Mouse (Mus musculus) limb, embryonic 10.5 days (tissue): Measurements from ENCODE around the gene H2al1d. TPM values are rescaled to one million over a fixed set of nuclear protein-coding genes. Genes with fewer than 3 reads are reported as not detected.
"Not testable (repeated sequence)": the region's sequence is repeated elsewhere in the genome, so short reads cannot be mapped to it uniquely, and the experiment has no call there.

Source experiments
- DNase-seq: peaks from one replicate; pipeline ENCODE4 v3.0.0-alpha.2; 2017; ENCODE audit warnings: low spot score
- H3K27ac ChIP-seq: fragments of 300-500 bp; sonication (generic); 2 replicates; pipeline ENCODE4 v1.5.1; 2016; ENCODE audit warnings: mild to moderate bottlenecking
- H3K27me3 ChIP-seq: fragments of 300-500 bp; sonication (generic); 2 replicates; pipeline ENCODE4 v1.6.1; 2016; ENCODE audit warnings: low read depth, mild to moderate bottlenecking; ENCODE audit not compliant: poor library complexity, severe bottlenecking
- H3K36me3 ChIP-seq: fragments of 300-500 bp; sonication (generic); 2 replicates; pipeline ENCODE4 v1.6.1; 2016; ENCODE audit warnings: mild to moderate bottlenecking, moderate library complexity
- H3K4me1 ChIP-seq: fragments of 300-500 bp; sonication (generic); 2 replicates; pipeline ENCODE4 v1.6.1; 2016
- H3K4me3 ChIP-seq: fragments of 300-500 bp; sonication (generic); 2 replicates; pipeline ENCODE4 v1.5.1; 2016; ENCODE audit warnings: mild to moderate bottlenecking, moderate library complexity
- H3K9me3 ChIP-seq: fragments of 300-500 bp; sonication (generic); replicated peaks from 2 replicates; pipeline ENCODE4 v1.6.1; 2016; ENCODE audit warnings: mild to moderate bottlenecking
- WGBS: fragments of 180-500 bp; shearing (Covaris S2); methylation state at CpG from one replicate; pipeline ENCODE4 v1.1.7; 2016; 5-methylcytosine and 5-hydroxymethylcytosine counted together
- polyA plus RNA-seq: library from polyadenylated mRNA; unstranded; fragments of >200 nt; fragmentation: Nextera tagmentation; extraction: Ambion mirVana; gene quantifications from 2 replicates; pipeline ENCODE4 v1.2.1, GENCODE M21; 2016

H2al1d gene
- polyA plus RNA-seq: not detected in 2 replicates

DNA sequence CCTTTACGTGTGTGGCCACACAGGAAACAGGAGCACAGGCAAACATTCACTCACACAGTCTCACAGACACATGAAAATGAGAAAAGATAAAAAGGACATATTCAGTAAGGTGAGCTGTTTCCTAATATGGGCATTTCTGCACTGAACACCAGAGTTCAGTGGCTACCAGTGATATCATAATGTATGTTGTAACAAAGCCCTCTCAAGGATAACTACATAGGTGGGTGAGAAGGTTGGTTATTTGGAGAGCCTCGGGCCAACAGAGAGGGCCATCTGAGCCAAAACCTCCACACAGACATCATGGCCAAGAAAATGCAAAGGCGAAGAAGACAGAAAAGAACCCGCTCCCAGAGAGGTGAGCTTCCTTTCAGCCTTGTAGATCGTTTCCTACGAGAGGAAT lies at the start of gene H2al1d:
TSS of gene H2al1d (plus strand) at position 301 of the 400 bp plus-strand sequence.
- WGBS: no CpG with 5 or more reads among the region's 6 CpGs
- H3K36me3 ChIP-seq, H3K27me3 ChIP-seq, H3K4me1 ChIP-seq, H3K9me3 ChIP-seq, DNase-seq, H3K4me3 ChIP-seq, H3K27ac ChIP-seq: not testable (repeated sequence)

DNA sequence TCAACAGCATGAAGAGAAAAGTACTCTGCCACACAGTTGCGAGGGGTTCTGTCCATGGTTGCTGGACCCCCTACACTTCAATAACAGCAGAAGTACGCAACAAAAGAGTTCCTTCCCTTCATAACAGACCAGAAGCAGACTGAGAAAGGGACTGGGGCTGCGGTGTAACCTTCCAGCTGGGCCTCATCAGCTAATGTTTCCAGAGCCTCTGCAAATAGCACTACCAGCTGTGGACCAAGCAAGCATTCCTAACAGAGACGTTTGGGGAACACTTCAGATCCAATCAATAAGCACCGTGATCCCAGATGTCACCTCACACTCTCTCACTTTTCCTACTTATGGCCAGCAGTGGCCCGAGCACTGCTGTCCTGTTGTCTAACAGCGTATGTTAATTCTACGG lies 43.7 kb upstream of the H2al1d start:
- Histone ChIP-seq H3K27me3 (peaks cover 93% of the 10 kb centered on the region), H3K36me3 (no peaks in the 10 kb centered on the region), H3K27ac (no peak overlapping the region), H3K4me1 (peaks cover 25% of the 10 kb centered on the region), H3K4me3 (no peak overlapping the region), H3K9me3 (no peaks in the 10 kb centered on the region)
- DNase-seq: no peak
- 75% methylated on average over 8 of the region's 8 CpGs for WGBS

DNA sequence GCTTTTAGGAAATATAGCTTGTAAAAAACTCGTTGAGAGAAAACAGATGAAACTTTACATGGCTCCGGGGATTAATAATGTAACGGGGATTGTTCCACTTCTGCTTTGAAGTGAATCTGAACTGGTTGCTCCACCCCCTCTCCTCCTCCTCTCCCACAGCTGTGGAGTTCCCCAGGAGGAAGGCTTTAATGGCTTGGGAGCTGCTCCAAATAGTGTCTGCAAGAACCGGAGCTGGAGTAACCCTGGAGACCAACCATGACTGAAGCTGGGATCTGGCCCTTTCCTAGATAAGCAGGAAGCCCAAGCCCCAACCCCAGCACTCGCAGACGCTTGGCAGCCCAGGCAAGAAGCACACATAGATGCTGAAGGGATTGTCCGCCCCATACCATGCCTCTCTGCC lies 40.8 kb upstream of the H2al1d start:
- no peaks in the 10 kb centered on the region for H3K9me3 ChIP-seq
- H3K27me3 ChIP-seq: peaks cover 94% of the 10 kb centered on the region
- DNase-seq: no peak
- H3K4me1 ChIP-seq: peaks cover 25% of the 10 kb centered on the region
- no peak overlapping the region for H3K4me3 ChIP-seq
- H3K27ac ChIP-seq: no peak overlapping the region
- H3K36me3 ChIP-seq: no peaks in the 10 kb centered on the region
- WGBS: 55% methylated on average over 7 of the region's 7 CpGs

DNA sequence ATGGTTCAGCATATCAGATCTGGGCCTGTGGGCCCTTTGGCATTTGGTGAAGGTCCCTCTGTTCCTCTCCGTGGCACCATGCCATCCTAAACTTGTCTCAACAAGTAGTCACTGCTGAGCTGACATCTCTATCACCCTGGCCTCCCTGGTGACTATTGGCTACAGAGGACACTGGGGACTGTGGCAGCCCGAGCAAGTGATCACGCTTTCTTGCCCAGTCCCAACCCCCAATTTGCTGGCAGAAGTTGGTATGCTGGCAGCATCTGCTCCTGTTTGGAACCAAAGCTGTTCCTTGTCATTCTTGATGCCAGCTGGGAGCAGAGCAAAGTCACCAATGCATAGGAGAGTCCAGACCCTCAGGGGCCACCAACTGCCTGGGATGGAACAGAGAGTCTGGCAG lies 39.5 kb upstream of the H2al1d start:
- DNase-seq: no peak
- Histone ChIP-seq H3K4me3 (no peak overlapping the region), H3K27me3 (peaks cover 100% of the 10 kb centered on the region), H3K4me1 (peaks cover 25% of the 10 kb centered on the region), H3K36me3 (no peaks in the 10 kb centered on the region), H3K27ac (no peak overlapping the region), H3K9me3 (no peaks in the 10 kb centered on the region)
- 93% methylated on average over 3 of the region's 3 CpGs for WGBS

DNA sequence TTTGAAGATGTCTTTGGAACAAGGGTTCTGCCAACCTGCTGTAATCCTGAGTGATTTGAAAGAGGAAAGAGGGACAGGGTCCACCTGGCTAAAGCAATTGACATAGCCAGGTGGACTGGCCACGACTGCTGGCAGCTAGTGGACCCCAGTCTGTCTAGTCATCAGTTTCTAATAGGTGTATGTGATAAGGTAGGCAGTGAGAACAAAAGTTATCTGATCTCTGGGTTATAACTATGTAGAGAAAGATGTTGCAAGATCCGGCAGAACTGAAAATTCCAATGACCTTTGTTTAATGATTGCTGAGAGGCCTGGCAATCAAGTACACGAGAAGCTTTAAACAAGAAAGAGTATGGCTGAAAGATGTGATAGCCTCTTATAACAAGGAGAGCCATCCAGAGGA lies 35.4 kb upstream of the H2al1d start:
- no peak overlapping the region for H3K27ac ChIP-seq
- H3K27me3 ChIP-seq: peaks cover 95% of the 10 kb centered on the region
- no peak overlapping the region for H3K4me3 ChIP-seq
- no peak for DNase-seq
- no peaks in the 10 kb centered on the region for H3K36me3 ChIP-seq
- no peaks in the 10 kb centered on the region for H3K9me3 ChIP-seq
- 89% methylated on average over 3 of the region's 3 CpGs for WGBS
- H3K4me1 ChIP-seq: no peaks in the 10 kb centered on the region; the same call in 1 of the 2 replicates

DNA sequence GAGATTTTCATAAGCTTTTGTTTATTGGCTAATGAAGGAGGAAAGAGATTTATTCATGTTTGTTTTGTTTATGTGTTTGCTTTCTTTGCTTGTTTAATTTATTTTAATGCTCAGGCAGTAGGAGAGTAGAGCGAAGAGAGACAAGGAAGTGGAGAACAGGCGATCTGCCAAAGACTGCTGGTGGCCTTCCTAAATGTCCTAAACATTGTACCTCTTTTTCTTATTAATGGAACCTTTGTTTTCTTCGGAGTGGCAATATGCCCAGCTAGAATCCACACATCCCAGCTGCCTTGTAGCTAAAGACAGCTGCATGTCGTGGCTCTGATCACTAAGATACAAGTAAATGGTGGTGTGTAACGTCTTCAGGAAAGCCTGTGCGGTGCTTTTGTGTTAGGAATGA lies 31.5 kb upstream of the H2al1d start:
- no peaks in the 10 kb centered on the region for H3K4me1 ChIP-seq
- H3K27ac ChIP-seq: no peak overlapping the region
- H3K36me3 ChIP-seq: no peaks in the 10 kb centered on the region
- no peaks in the 10 kb centered on the region for H3K9me3 ChIP-seq
- 89% methylated on average over 6 of the region's 6 CpGs for WGBS
- no peak overlapping the region for H3K4me3 ChIP-seq
- H3K27me3 ChIP-seq: peaks cover 93% of the 10 kb centered on the region
- DNase-seq: no peak

DNA sequence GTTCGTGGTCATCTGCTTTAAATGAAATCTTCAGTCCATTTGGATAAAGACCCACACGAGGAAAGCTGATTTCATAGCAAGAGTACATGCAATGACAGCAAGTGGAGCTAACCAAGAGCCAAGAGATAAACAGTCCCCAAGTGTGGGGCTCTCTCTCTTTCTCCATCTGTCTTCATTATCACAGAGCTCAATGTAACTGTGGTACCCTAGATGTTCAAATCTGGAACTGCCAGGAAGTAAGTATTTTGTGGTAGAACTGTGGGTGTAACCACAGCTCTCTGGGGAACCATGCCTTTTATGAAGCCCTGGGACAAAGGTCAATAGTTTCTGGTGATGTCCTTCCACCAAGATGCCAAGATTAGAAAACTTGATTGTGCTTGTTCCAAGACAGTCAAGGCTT lies 27.9 kb upstream of the H2al1d start:
- Histone ChIP-seq H3K27ac (no peak overlapping the region), H3K4me3 (no peak overlapping the region), H3K4me1 (no peaks in the 10 kb centered on the region), H3K9me3 (no peaks in the 10 kb centered on the region), H3K36me3 (no peaks in the 10 kb centered on the region), H3K27me3 (peaks cover 66% of the 10 kb centered on the region)
- WGBS: 93% methylated on average over 2 of the region's 2 CpGs
- no peak for DNase-seq

DNA sequence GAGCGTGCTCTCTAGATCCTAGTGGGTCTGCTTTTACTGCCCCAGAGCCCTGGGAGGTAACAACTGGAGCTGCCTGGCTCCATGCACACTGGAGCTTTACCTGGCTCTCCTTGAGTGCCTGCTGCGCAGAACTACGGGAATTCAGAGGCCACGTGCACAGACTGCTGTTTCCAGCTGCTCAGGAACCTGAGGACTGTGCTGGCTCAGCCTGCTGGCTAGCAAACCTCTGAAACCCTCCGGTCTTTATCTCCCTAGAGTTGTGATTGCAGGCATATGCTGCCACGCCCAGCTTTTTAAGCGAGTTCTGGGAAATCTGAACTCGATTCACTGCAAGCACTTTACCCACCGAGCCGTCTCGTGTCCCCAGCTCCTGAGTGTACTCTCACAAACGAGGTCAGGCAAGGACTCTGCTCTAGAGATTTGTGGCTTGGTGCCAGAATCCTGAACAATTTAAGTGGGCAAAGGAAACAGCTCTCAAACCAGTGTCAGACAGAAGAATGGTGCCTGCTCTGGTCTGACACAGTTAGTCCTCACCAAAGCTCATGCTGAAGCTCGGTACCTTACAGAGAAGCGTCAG lies 20.2 kb upstream of the H2al1d start:
- H3K4me1 ChIP-seq: no peaks in the 10 kb centered on the region
- WGBS: 82% methylated on average over 14 of the region's 14 CpGs
- peaks cover 73% of the 10 kb centered on the region for H3K27me3 ChIP-seq
- H3K27ac ChIP-seq: no peak overlapping the region
- no peak overlapping the region for H3K4me3 ChIP-seq
- no peaks in the 10 kb centered on the region for H3K36me3 ChIP-seq
- DNase-seq: no peak
- H3K9me3 ChIP-seq: no peaks in the 10 kb centered on the region

DNA sequence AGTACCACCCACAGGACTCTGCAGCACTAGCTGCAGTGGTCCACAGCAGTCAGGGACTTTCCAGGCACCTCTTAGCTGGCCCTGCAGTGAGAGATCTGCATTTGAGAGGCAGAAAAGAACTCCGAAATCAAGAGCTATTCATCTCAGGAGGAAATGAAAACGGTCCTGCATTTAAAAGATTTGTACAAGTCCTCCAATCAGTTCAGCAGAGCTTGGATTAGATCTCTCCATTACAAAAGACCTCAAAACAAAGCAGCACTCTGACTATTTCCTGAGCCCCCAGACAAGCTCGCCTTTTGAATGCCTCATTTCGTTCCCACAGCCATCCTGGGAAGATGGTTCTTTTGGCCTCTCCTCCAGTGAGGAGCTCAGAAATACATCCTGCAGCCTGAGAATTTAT lies 19.4 kb upstream of the H2al1d start:
- Histone ChIP-seq H3K9me3 (no peaks in the 10 kb centered on the region), H3K4me1 (no peaks in the 10 kb centered on the region), H3K27me3 (peaks cover 82% of the 10 kb centered on the region), H3K27ac (no peak overlapping the region), H3K4me3 (no peak overlapping the region), H3K36me3 (no peaks in the 10 kb centered on the region)
- DNase-seq: no peak
- 82% methylated on average over 4 of the region's 4 CpGs for WGBS

DNA sequence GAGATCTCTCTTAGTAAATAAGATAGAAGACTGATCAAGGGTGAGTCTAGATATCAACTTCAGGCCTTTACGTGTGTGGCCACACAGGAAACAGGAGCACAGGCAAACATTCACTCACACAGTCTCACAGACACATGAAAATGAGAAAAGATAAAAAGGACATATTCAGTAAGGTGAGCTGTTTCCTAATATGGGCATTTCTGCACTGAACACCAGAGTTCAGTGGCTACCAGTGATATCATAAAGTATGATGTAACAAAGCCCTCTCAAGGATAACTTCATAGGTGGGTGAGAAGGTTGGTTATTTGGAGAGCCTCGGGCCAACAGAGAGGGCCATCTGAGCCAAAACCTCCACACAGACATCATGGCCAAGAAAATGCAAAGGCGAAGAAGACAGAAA lies 9.7 kb upstream of the H2al1d start, which contains the start of gene H2al1a:
TSS of gene H2al1a (plus strand) at position 301 of the 400 bp plus-strand sequence.
- not testable (repeated sequence) for H3K4me3 ChIP-seq, DNase-seq, H3K4me1 ChIP-seq, H3K9me3 ChIP-seq, H3K27ac ChIP-seq, H3K36me3 ChIP-seq
- WGBS: no CpG with 5 or more reads among the region's 3 CpGs
- peaks cover 40% of the 10 kb centered on the region; the same call in 1 of the 2 replicates for H3K27me3 ChIP-seq

DNA sequence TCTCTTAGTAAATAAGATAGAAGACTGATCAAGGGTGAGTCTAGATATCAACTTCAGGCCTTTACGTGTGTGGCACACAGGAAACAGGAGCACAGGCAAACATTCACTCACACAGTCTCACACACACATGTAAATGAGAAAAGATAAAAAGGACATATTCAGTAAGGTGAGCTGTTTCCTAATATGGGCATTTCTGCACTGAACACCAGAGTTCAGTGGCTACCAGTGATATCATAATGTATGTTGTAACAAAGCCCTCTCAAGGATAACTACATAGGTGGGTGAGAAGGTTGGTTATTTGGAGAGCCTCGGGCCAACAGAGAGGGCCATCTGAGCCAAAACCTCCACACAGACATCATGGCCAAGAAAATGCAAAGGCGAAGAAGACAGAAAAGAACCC lies 6.5 kb upstream of the H2al1d start, which contains the start of gene H2al1b:
TSS of gene H2al1b (plus strand) at position 301 of the 400 bp plus-strand sequence.
- H3K36me3 ChIP-seq, H3K9me3 ChIP-seq, H3K27ac ChIP-seq, H3K4me3 ChIP-seq, H3K4me1 ChIP-seq, H3K27me3 ChIP-seq, DNase-seq: not testable (repeated sequence)
- WGBS: 100% methylated on average over 1 of the region's 3 CpGs

DNA sequence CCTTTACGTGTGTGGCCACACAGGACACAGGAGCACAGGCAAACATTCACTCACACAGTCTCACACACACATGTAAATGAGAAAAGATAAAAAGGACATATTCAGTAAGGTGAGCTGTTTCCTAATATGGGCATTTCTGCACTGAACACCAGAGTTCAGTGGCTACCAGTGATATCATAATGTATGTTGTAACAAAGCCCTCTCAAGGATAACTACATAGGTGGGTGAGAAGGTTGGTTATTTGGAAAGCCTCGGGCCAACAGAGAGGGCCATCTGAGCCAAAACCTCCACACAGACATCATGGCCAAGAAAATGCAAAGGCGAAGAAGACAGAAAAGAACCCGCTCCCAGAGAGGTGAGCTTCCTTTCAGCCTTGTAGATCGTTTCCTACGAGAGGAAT lies 3.3 kb upstream of the H2al1d start, which contains the start of gene H2al1c:
TSS of gene H2al1c (plus strand) at position 301 of the 400 bp plus-strand sequence.
- H3K4me1 ChIP-seq, H3K9me3 ChIP-seq, H3K36me3 ChIP-seq, DNase-seq, H3K27ac ChIP-seq, H3K4me3 ChIP-seq, H3K27me3 ChIP-seq: not testable (repeated sequence)
- WGBS: 92% methylated on average over 1 of the region's 6 CpGs

DNA sequence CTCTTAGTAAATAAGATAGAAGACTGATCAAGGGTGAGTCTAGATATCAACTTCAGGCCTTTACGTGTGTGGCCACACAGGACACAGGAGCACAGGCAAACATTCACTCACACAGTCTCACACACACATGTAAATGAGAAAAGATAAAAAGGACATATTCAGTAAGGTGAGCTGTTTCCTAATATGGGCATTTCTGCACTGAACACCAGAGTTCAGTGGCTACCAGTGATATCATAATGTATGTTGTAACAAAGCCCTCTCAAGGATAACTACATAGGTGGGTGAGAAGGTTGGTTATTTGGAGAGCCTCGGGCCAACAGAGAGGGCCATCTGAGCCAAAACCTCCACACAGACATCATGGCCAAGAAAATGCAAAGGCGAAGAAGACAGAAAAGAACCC lies 3.0 kb downstream of the H2al1d start, which contains the start of gene H2al1e:
TSS of gene H2al1e (plus strand) at position 301 of the 400 bp plus-strand sequence.
- not testable (repeated sequence) for H3K36me3 ChIP-seq

DNA sequence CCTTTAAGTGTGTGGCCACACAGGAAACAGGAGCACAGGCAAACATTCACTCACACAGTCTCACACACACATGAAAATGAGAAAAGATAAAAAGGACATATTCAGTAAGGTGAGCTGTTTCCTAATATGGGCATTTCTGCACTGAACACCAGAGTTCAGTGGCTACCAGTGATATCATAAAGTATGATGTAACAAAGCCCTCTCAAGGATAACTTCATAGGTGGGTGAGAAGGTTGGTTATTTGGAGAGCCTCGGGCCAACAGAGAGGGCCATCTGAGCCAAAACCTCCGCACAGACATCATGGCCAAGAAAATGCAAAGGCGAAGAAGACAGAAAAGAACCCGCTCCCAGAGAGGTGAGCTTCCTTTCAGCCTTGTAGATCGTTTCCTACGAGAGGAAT lies 6.2 kb downstream of the H2al1d start, which contains the start of gene H2al1f:
TSS of gene H2al1f (plus strand) at position 301 of the 400 bp plus-strand sequence.
- not testable (repeated sequence) for DNase-seq, H3K36me3 ChIP-seq, H3K27ac ChIP-seq, H3K4me3 ChIP-seq, H3K4me1 ChIP-seq, H3K9me3 ChIP-seq, H3K27me3 ChIP-seq
- WGBS: no CpG with 5 or more reads among the region's 6 CpGs

More for the DNA sequence above, 3.0 kb downstream of the H2al1d start, which contains the start of gene H2al1e:
- H3K4me1 ChIP-seq, H3K9me3 ChIP-seq, H3K4me3 ChIP-seq, H3K27ac ChIP-seq, H3K27me3 ChIP-seq, DNase-seq: not testable (repeated sequence)
- WGBS: no CpG with 5 or more reads among the region's 3 CpGs
